Mouse (Mus musculus): Measurements from ENCODE around the gene Tril.

Tril gene

DNA sequence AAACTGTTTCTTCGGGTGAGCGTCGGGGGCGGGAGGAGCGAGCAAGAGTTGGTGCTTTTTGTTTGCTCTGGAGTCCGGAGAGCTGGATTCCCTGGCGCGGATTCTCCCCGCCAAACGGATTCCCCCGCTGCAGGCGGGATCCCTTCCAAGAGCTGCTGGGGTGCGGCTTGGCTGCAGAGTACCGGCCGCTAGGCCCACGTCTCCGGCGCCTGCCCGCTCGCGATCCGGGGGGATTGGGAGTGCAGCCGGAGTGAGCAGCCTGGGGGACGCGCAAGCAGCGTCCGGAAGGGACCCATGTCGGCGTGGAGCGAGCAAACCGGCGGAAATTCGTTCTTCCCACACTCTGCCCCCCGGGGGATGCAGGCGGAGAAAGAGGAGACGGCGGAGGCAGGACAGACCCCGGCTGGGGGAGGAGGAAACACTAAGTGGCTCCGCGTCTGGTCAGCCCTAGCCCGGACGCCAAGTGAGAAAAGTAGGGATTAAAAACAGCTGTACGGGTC, at the start of gene Tril:
Gene Tril (minus strand): TSS at position 345 of the 500 bp plus-strand sequence.
- DNase-seq (ENCODE audit: low spot score): peak; percentile 73

DNA sequence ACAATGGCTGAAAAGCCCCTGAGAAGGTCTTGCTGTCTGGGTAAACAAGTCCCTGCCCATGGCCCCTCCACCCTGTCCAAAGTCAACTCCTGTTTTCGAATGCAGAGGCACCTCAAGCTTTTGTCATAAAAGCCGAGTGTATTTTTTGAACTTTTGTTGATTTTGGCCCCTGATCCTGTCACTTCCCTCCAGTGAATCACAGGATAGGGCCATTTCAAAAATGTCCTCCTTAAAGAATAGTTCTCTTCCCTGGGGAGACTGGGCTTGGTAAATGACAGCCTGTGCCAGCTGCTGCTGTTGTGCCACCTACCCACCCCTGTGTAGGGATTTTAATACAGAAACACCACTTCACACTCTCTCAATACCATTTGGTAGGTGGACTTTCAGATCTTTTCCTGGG, 42.4 kb upstream of the Tril start:
- DNase-seq (ENCODE audit: low spot score): no peak

DNA sequence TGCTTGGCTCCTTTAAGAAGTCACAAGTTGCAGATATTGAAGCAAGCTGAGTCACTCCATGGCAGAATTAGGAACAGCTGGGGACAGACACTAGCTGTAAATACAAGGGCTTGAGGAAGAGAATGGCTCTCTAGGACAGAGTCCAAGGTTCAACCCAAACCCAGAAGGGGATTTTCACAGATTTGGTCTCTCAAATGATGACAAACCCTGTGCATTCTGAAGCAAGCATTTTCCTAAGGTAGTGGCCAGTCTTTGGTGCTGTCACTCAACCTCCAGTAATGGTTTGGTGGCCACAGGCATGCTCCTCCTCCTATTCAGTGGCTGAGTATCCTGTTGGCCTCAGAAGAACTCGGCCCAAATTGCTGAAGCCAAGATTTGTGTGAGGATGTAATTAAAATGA, 38.5 kb upstream of the Tril start:
- no peak for DNase-seq (ENCODE audit: low spot score)

DNA sequence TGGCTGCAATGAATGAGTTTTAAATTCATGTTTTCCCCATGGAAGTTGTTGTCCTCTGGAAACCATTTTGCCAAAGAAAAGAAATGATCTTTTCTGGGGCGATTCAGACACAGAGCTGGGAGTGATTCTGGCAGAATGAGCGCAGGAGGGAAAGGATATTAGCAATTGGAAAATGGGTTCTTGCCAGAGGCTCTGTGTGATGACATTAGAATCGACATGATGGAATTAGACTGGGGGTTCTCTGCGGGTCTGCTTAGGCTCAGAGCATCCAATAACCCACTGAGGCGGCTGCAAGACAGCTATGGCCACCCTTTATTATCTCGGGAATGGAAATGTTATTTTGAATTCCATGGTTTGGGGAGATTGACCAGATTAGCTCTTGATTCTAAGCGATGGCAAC, 37.2 kb upstream of the Tril start:
- DNase-seq (ENCODE audit: low spot score): no peak

DNA sequence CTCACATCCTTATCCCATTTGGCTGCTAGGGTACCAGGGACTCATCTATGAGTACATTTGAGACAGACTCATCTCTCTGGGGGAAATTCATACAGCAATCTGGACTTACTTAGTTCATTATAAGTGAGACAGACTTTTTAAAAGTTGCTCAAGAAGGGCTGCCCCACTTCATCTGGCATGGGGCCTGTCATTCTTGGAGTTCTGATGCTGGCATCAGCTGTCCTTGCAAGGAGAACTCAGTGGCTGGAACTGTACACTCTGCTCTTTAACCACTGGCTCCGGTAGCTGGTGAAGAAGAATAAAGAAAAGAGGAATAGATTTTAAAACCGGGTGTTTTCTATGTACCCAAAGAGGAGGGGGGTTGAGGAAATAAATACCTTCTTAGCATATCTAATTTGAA, 36.1 kb upstream of the Tril start:
- DNase-seq (ENCODE audit: low spot score): no peak

DNA sequence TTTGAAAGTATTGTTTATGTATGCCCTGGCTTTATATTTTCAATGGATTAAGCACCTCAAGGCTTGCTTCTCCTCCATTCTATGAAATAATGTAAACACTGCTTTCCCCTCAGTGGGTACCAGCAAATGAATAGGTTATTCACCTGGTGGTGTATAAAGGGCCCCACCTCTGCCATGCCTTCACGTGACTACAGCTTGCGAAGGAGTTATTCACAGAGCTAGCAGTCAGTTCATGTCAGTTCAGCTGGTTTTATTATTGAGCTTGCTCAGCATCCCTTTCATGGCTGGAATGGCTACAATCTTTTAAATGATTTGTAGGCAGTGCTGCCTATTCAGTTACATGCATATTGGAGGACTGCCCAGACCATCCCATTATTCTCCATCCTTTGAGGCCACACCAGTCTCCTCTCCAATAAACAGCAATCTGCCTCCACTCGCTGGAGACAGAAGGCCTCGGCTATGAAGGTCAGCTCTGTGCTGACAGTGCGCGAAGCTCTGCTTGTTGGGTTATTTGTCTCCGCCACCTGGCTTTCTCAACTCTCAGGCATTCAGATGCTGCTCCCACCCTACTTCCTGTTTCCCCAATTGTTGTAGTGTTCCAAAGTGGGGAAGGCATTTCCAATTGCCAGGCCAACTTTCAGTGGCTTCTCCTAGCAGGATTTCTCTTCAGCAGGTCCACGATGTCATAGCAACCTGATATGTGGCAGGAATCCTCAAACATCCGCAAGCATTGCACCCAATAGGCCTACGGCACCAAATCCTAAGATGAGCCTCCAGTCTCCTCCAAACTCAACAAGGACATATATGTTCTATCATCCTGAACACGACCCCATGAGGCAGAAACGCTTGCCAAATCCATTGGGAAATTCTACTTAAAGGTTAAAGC, 34.6 kb upstream of the Tril start:
- no peak for DNase-seq (ENCODE audit: low spot score)

DNA sequence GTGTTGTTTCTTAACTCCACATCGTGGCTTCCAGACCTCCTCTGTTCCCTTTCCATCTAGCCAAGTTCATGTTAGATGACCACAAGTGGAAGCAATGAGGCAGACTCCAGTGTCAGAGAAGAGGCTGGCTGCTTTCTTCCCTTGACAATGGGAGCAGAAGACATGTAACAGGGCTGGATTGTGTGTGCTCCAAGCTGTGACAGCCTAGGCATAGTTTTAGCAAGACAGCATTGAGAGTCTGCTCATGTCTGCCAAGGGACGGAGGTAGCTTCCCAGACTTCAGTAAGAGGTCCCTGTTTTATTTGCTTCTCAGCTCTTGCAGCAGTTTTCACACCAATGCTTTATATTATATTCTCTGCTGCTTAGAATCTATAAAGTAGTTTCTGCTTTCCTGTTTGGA, 33.6 kb upstream of the Tril start:
- no peak for DNase-seq (ENCODE audit: low spot score)

DNA sequence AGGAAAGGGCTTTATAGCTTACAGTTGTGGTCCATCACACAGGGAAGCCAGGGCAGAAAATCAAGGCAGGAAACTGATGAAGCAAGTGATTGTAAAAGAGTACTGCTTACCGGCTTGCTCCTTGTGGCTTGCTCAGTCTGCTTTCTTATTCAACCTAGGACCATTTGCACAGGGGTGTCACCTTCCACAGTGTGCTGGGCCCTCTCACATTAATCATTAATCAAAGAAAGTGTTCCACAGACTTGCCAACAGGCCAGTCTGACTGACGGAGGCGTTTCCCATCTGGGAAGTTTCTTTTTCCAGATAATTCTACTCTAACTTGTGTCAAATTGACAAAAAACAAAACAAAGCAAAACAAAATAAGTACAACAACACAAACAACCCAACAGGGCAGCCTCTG, 32.9 kb upstream of the Tril start:
- no peak for DNase-seq (ENCODE audit: low spot score)

DNA sequence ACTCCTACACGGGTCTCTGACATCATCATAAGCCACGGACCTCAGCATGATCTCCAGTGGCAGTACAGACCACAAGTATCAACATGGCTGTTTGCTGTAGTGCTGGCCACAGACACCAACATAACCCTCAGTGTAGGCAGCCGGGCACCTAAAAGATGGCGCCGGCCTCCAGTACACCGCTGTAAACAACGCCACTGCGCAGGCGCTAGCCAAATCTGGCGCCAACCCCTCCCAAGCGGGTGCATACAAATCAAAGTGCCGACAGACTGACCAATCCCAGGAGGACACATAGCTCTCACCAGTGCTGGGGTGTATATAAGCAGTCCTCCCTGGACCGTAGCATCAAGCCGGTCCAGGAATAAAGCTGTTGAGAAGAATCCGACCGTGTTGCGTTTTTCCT, 24.0 kb upstream of the Tril start:
- DNase-seq (ENCODE audit: low spot score): no peak

DNA sequence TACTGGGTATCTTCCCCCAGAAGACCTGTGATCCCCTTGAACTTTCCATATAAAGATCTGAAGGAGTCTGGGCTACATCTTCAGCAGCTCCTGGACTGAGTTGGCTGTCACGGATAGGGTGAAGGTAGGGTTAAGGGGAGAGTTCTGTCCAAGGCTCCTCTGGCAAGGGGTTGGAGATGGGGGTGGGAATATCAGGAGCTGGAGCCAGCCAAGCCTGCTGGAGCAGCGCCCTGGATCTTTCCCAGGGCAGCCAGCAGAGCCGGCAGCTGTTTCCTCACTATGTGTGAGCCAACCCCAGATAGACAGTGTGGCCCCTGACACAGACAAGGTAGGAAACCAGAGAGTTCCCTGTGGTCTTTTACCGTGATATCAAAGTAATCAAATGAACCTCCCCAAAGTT, 4.6 kb upstream of the Tril start:
- DNase-seq (ENCODE audit: low spot score): peak; percentile 12

DNA sequence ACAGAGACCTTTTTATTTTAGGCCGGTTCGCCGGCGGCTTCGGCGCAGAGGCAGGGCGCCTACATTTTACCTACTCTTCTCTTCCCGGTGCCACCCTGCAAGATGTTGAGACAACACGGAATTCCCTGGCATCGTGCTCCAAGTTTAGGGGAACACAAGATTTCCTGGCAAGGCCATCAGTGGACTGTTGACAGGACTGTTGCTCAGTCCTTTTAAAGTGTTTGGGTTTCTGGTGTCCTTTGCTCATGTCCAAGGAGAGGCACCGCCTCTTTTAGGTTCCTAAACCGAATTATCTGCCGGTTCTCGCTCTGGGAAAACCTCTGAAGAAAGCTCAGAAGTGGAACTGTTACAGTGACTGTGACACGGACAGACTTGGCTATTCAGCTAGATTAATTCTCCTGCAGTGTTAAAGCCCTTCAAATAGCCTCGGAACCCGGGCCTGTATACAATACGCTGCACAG, 441 bp upstream of the Tril start:
- peak; percentile 38 for DNase-seq (ENCODE audit: low spot score)

DNA sequence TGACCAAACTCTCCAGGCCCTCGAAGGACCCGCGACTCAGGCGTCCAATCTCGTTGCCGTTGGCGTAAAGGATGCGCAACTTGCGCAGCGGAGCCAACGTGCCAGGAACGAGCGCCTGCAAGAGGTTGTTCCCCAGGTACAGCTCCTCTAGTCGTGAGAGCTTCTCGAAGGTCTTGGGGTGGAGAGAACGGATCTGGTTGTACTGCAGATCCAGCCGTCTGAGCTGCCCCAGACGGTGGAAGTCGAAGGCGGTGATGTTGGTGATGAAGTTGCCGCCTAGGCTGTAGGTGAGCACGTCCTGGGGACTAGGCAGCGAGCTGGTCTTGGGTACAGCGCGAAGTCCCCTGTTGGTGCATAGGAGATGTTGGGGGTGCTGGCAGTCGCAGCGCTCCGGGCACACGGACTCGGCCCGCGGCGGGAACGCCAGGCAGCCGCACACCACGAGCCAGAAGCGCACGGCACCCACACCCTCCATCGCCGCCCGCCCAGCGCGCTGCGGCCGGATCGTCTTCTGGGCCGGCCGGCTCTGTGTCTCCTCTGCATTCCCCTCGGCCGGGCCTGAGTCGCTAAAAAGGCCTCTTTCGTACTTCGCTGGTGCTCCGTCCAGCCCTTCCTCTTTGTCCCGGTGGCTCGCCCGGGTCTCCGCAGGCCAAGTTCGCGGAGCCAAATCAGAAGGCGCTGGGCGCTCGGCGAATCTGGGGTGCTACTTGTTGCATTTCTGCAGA, 707 bp downstream of the Tril start:
- peak; percentile 37 for DNase-seq (ENCODE audit: low spot score)

DNA sequence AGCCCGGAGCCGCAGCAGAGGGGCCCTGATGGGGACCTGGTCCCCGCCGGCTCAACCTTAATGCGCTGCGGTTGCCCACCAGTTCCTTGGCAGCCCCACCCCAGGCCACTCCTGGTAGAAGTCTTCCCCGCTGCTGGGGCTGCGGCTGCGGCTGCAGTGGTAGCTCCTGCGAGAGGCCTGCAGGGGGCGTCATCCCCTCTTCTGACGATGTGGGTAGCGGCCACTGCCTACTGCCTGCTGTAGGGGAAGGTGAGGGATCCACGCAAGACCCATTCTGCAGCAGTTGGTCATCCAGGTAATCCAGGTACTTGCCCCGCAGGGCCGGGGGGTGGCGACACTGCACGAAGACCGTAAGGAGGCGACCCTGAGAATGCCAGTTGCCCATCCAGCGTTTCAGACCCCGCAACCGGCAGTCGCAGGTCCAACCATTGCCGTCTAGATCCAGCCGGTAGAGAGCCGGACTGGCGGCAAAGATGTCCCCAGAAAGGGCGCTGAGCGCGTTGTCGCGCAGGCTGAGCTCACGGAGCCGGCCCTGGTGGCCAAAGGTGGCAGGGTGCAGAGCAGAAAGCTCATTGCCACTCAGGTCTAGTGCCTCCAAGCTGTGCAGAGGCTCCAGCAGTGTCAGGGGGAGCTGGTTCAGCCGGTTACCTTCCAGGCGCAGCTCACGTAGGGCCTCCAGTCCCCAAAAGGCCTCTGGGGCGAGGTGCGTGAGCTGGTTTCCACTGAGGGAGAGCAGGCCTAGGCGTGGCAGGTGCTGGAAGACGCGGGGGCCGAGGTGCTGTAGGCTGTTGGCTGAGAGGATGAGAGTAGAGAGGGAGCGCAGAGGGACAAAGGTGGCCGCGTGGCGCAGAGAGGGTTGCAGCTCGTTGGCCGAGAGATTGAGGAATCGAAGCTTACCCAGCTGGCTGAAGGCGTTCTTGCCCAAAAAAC, 1.6 kb downstream of the Tril start:
- DNase-seq (ENCODE audit: low spot score): peak; percentile 52

DNA sequence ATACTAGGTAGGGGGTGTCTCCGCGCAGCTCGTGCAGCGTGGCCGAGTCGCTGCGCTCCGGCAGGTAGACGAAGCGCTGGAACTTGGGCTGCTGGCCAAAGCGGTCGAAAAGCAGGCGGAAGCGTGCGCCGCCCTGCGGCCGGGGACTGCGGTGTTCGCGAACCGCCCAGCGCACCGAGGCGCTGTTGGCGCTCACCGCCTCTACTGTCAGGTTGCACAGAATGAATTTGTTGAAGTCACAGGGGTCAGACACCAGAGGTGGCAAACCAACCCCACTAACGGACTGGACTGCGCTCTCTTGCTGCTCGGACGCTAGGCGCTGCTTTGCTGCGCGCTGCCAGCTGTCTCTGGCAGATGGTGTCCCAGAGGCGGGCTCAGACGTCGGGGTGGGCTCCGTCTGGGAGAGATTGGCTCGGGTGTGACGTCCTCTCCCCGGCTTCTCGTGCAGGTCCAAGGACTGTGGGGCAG, 2.3 kb downstream of the Tril start:
- DNase-seq (ENCODE audit: low spot score): peak; percentile 80

DNA sequence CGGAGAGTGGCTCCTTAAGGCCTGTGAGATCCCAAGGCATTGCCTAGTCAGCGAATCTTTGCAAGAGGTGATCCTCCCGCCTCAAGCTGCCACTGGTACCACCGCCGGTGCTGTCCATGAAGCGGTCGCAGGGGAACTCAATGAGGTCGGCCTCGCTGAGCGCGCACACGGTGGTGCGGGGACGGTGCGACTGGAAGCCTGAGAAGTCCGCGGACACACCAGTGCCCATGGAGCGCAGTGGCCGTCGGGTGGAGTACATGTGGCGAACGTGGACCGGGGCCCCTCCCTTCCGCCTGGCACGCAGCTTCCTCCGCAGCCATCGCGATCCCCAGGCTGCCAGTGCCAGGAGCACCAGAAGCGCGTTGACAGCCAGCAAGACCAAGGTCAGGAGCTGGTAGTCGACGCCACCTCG, 2.9 kb downstream of the Tril start:
- peak; percentile 16 for DNase-seq (ENCODE audit: low spot score)

DNA sequence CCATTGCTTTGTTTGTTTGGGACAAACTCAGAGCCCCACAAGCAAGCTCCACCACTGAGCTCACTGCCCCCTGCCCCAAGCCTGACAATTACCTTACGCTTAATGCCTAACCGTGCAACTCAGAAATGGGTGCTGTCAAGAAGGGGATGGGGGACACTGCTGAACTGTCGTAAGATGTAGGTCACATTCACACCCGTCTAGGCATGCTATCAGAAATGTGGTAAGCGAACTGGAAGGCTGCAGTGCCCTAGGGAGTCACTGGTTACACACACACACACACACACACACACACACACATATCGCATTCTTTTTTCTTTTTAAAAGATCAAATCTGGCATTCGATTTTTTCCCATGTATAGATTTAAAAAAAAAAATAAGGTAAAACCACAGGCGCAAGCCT, 4.0 kb downstream of the Tril start:
- no peak for DNase-seq (ENCODE audit: low spot score)

DNA sequence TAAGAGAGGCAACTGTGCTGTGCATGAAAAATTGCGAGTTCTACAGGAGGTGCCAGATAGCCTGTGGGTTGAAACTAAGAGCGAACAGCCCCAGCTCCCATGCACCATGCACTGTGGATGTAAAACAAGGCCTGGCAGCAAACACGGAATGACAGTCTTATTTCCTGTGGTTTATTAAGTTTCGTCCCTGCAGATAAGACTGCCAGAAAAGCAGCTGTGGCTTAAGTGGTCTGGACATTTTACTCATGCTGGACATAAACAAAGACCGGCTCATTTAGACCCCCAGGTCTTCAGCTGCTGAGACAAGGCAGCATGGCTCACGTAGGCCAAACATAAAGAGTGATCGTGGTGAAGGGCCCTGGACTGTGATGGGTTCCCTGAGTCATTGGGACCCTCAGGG, 4.9 kb downstream of the Tril start:
- no peak for DNase-seq (ENCODE audit: low spot score)

DNA sequence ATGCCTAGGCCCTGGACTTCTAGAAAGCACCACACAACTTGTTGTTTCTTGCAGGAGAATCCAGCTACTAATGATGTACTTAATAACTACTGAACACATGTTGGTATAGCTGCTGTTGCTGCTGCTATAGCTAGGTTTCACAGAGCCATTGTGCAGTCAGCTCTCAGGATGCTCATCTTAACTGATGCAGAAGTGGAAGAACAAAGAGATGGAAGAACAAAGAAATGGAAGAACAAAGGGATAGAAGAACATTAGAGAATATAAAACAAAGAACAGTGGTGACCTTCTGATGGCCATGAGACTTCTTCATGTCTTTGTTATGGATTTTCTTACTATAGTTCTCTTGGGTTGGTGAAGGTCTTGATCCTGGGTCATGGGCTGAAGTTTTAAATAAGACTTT, 6.4 kb downstream of the Tril start:
- no peak for DNase-seq (ENCODE audit: low spot score)

DNA sequence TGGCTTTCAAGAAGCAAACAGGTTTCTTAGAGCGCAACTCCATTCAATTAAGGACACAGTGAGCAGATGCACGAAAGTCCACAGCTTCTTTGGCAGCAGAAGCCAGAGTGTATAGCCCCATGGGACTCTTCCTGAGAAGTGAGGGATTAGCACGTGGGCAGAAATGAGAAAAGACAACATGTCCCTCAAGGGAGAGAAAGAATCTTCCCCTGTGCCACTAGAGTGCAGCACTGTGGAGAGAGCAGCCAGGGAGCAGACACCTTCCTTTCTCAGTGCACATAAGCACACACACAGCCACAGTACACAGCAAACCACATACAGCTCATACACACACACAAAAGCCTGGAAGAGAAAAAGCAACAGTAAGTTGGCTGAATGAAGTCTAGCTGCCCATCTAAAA, 8.4 kb downstream of the Tril start:
- no peak for DNase-seq (ENCODE audit: low spot score)

DNA sequence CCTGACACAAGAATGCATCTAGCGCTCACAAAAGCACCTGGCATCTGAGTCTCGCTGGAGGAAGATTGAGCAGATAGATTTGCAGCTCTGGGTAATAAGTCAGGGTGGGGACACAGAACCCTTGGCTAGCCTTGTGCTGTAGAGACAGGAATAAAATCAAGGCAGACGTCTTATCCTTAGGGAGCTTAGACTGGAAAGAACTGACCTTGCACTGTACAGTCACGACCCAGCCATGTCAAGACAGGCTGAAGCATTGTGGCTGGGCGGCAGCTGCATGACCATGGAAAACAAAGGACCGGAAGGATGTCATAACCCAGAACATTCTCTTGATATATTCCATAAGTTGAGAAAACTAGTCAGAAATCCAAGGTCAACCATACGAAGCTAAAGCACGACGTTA, 11.8 kb downstream of the Tril start:
- DNase-seq (ENCODE audit: low spot score): no peak

DNA sequence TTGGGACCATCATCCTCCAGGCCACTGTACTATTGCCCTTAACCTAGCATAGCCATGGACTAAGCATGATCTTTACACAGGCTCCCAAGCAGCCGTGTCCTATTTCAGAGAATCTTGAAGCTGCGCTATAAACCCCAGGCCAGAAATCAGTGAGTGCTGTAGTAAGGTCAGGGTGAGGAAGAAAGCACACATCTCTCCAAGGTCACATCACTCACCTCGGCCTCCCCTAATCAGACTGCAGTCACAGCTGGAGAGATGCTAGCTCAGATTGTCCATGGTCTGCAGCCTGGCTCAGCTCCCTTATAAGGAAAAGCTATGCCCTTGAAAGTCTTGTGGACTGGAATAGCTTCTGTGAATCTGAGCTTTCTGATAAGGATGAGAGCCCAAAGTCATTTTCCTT, 13.4 kb downstream of the Tril start:
- DNase-seq (ENCODE audit: low spot score): no peak

DNA sequence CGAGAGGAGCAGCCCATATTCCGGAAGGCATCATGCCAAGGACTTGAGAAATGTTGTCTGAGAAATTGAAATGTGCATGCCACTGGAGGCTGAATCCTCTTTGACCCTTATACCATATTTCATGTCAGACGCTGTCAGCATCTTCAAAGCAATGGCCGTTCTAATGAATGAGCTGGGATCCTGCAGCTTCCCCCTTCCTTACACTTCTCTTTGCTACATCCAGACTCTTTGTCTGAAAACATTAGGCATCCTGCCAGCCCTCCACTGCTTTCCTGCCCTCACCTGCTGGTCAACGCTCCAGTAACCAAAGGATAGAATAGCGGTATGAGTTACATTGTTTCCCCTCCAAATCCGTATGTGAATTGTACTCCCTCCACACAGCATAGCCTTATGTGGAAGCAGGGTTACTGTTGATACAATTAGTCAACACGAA, 14.0 kb downstream of the Tril start:
- no peak for DNase-seq (ENCODE audit: low spot score)

Data from lung, postnatal 25 days (tissue).